Mouse (Mus musculus) cerebellum, adult 11 months (tissue): ENCODE measurements around the gene Olfr203.
"Not testable (repeated sequence)": the region's sequence is repeated elsewhere in the genome, so short reads cannot be mapped to it uniquely, and the experiment has no call there.

Experiments
- DNase-seq: peaks from one replicate; pipeline ENCODE4 v3.0.0; 2022

Gene Olfr203

DNA sequence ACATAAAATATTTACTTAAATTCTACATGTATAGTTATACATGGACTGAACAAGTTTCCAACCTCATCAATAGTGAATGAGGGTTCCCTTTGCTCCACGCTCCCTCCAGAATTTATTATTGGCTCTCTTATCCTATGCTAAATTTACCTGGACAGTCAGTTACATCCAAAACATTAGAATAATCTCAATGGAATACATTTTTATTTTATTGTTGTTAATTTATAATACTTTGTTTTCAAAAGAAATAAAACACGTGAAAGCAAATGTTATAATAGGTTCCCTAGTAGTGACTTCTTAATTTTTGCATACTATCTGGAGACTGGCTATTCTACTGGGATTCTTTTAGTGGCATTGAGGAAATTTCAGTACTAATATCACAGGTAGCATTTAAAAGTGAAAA lies at the start of gene Olfr203:
Gene Olfr203 (plus strand): TSS at position 301 of the 400 bp plus-strand sequence.
- no peak for DNase-seq

DNA sequence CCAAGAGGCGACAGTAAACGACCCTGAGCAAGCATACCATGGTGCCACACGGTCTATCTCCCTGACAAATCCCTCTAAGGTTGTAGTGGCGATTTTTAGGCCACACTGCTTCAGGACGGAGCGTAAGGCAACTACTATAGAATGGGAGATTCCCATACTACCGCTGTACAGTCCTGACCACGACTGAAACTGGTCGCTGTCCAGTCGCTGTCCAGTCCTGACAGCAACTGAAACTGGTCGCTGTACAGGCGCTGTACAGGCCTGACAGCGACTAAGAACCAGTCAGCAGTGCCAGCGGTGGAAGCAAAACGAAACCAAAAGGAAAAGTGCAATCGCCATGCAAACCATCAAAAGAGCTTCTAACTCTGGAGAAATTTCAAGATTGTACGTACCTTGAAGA lies 49.0 kb upstream of the Olfr203 start:
- DNase-seq = no peak

DNA sequence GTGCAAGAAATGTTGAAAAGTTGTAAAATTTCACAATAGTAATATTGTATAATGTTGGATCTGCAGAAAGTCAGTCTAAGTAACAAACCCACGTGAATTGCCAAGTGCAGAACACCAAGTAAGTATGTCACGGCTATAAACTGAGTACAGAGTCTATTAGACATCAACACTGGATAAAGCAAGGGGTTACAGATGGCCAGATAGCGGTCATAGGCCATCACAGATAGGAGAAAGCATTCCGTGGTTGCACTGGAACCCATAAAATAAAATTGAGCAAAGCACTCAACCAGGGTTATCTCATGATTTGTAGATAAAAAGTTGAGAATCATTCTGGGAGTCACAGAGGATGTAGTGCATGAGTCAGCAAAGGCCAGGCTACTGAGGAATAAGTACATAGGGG lies 29.6 kb upstream of the Olfr203 start:
- not testable (repeated sequence) for DNase-seq

DNA sequence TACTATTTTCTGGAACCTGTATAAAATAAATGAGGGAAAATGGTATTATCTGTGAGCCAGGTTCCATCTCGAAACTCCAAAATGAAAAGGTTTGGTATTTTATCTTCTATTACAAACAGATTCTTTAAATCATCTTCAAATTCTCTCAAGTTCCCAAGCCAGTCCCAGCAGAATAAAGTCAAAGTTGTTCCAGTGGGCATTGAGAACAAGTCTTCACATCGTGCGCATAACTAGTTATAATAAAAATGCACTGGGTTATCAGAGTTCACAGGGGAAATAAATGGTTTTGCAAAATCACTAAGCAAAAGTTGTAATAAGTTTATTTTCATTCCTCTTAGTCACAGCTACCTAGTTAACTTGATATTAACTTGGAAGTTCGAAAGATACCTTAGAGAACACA lies 26.1 kb upstream of the Olfr203 start, which contains the start of gene Olfr201:
Gene Olfr201 (minus strand): TSS at position 101 of the 400 bp plus-strand sequence.
- not testable (repeated sequence) for DNase-seq

DNA sequence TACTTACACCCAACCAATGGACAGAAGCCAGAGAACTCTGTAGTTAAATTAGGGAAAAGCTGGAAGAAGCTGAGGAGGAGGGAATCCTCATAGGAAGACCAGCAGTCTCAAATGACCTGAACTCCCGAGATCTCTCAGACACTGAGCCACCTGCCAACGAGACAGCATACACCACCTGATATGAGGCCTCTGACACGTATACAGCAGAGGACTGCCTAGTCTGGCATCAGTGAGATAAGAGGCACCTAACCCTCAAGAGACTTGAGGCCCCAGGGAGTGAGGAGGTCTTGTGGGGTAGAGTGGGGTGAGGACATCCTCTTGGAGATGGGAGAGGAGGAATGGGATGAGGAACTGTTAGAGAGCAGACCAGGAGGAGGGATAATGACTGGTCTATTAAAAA lies 18.1 kb upstream of the Olfr203 start:
- DNase-seq = no peak

DNA sequence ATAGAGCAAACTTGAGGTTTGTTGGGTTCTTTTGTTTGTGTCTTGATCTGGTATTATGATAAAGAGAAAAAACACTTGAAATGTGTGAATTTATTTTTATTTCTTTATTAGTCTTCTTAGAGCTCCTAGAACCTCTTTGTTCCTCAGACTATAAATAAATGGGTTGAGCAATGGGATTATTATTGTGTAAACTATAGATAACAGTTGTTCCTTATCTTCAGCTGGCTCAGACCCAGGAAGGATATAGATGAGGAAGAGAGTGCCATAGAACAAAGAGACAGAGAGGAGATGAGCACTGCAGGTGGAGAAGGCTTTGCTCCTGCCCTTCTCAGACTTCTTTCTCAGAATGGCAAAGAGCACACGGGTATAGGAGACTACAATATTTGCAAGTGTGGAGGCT lies 15.2 kb upstream of the Olfr203 start:
- no peak for DNase-seq

DNA sequence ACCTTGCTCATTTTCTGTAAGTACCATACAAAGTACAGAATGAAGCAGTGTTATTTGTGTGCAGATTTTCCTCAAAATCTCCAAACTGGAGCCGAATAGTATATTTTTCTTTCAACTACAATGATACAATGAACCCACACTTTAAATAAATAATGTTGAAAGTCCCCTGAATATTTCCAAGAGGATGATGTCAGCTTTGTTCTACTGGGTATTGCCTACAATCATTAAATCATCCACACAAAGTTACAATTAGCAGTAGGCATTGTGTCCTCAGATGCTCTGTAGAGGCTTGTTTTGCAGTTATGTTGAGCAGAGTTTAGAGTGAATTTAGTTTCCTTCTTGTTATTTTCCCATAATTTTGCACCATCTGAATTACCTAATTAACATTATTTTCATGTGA lies 12.0 kb upstream of the Olfr203 start, which contains the start of gene Olfr202:
Gene Olfr202 (minus strand): TSS at position 101 of the 400 bp plus-strand sequence.
- no peak for DNase-seq

DNA sequence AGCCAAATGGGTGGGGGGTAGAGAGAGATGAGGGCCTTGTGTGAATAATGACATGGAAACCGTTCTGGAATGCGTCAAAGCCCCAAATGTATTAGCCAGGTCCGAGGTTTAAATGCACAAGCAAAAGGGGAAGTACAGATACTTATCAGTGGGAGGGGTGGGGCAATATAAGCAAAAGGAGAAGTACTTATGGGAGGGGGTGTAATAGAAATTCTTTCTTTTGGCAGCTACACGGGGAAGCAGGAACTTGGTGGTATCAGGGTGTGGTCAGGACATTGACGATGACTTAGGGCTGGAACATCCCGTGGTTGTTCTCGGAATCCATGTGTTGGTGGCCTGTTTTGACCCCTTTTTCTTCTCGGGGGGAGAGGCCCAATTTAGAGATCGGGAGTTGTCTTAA lies 11.1 kb upstream of the Olfr203 start:
- DNase-seq = not testable (repeated sequence)

DNA sequence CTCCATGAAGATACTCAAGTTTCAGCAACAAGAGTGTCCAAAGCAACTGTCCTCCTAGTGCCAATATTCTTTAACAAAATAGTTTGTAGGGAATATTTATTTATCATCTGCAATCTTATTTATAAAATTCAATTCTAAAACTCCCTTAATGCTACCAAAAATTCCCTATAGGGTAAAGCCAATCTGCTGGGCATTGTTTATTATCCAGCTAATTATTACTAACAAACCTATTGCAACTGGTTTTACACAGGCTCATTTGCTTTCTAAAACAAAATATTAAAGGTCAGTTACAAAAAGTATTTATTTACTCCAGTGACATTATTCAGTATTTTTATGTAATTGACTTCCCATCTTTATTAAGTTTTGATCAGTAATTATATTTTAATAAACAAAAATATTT lies 19.5 kb downstream of the Olfr203 start, which contains the start of gene Olfr204:
Gene Olfr204 (minus strand): TSS at position 101 of the 400 bp plus-strand sequence.
- DNase-seq = no peak

DNA sequence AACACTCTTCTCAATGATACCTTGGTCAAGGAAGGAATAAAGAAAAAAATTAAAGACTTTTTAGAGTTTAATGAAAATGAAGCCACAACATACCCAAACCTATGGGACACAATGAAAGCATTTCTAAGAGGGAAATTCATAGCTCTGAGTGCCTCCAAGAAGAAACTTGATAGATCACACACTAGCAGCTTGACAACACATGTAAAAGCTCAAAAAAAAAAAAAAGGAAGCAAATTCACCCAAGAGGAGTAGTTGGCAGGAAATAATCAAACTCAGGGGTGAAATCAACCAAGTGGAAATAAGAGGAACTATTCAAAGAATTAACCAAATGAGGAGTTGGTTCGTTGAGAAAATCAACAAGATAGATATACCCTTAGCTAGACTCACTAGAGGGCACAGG lies 24.6 kb downstream of the Olfr203 start:
- not testable (repeated sequence) for DNase-seq

DNA sequence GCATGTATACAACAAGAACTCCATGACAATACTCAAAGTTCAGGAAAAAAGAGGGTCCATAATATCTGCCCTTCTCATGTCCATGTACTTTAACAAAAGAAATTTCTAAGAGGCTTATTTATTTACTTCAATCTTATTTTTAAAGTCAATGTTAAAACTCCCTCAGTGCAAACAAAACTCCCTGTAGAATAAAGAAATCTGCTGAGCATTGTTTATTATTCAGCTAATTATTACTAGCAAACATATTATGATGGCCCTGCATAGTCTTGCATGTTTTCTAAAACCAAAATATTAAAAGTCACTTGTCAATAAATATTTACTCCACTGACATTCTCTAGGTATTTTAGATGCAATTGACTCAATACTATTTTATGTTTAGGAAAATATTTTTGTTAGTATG lies 32.4 kb downstream of the Olfr203 start, which contains the start of gene Olfr205:
Gene Olfr205 (minus strand): TSS at position 101 of the 400 bp plus-strand sequence.
- no peak for DNase-seq

DNA sequence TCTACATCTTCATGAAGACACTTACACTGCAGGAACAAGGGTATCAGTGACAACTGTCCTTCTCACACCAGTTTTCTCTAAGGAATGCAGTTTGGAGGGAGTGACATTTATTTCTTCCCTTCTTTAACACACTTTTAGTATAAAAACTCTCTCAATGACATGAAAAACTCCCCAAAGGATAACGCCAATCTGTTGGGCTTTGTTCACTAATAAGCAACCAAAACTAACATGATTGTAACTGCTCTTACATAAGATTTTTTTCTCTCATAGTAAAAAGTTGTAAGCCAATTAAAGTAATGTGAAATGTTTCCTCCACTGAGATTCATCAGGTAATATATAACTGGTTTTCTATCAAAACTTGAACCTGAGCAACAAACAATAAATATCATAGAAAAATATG lies 50.5 kb downstream of the Olfr203 start, which contains the start of gene Olfr206:
Gene Olfr206 (minus strand): TSS at position 101 of the 400 bp plus-strand sequence.
- DNase-seq = no peak
